Mouse (Mus musculus) 416B (cell line): Measurements from ENCODE around the gene Cnpy4.

Experiments used
- DNase-seq: peaks from one replicate; pipeline ENCODE4 v3.0.0; 2011; ENCODE audit warnings: low read depth

Cnpy4 gene

DNA sequence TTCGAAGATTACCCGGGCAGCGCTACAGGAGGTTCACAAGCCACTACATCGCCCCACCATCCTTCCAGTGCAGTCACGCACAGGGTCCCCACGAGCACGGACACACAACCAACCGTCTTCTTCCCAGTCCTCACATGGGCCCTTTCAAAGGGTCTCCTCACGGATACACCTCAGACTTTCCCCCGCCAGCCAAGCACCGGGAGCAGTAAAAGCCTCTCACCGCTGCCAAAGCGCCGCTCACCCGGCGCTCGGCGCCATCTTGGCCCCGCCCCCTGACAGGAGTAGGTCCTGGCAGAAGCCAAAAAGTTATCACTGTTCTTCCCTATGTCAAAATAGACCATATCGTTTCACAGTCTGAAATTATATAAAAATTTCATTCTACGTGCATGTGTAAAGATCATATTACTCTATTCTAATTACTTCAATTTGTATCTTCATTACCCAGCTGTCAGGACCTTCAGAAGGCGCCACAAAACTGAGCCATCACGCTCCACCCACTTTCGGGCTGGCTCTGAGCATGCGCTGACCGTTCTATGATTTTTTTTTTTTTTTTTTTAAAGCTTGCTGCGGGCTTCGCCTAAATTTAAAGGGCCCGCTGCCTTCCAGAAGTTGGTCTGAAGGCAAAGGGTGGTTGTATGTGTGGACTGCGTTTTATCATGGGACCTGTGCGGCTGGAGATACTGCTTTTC lies at the start of gene Cnpy4, which contains the start of gene Taf6:
TSS of gene Cnpy4 (plus strand) at position 536 of the 689 bp plus-strand sequence.
TSS of gene Taf6 (minus strand) at position 502 of the 689 bp plus-strand sequence.
- peak; percentile 94 for DNase-seq

DNA sequence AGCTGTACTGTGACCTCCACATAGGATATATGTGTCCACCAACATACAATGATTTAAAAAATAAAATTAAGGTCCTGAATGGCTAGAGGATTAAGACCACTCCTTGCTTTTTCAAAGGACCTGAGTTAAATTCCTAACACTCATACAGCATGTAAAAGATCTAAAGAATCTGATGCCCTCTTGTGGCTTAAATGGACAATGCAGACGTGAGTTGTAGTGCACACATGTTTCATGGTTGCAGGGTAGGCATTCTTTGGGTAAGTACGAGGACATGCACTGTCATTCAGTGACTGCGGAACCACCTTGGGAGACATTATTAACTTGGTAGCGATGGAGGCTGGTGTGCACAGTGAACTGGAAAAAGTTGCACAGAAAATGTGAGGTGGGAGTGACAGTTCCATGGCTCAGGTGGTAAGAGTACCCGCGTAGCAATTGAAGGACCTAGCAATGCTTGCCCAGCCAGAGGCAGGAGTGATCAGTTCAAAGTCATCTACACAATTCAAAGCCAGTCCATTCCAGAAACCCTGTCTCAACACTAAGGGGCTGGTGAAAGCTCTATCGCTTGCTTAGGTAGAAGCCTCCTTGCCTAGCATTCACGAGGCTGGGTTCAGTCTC lies 49.2 kb upstream of the Cnpy4 start:
- peak; percentile 84 for DNase-seq

DNA sequence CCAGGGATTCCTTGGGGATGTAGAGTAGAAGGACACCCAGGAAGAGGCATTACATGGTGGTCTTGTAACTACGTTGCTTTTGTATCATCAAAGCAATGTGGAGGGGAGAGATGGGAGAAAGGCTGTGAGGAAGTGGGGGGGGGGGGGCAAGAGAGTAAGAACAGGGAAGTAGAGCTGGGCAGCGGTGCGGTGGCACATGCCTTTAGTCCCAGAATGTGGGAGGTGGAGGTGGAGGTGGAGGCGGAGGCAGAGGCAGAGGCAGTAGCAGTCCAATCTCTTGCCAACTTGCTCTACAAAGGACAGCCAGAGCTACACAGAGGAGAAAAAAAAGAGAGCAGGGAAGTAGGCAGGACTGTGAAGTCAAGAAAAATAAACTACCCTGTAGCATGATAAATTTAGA lies 48.7 kb upstream of the Cnpy4 start:
- peak; percentile 36 for DNase-seq

DNA sequence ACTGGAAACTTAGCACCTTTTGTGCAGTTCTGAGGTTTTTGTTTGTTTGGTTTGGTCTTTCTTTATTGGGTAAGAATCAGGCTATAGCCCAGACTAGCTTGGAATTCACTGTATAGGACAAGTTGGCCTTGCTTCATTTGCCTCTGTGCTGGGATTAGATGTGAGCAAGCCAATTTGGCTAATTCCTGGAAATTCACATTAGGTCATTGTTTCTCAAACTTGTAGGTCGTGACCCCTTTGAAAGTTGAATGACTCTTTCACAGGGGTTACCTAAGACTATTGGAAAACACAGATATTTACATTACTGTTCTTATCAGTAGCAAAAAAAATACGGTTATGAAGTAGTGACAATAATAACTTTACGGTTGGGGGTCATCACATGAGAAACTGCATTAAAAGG lies 32.9 kb upstream of the Cnpy4 start:
- no peak for DNase-seq

DNA sequence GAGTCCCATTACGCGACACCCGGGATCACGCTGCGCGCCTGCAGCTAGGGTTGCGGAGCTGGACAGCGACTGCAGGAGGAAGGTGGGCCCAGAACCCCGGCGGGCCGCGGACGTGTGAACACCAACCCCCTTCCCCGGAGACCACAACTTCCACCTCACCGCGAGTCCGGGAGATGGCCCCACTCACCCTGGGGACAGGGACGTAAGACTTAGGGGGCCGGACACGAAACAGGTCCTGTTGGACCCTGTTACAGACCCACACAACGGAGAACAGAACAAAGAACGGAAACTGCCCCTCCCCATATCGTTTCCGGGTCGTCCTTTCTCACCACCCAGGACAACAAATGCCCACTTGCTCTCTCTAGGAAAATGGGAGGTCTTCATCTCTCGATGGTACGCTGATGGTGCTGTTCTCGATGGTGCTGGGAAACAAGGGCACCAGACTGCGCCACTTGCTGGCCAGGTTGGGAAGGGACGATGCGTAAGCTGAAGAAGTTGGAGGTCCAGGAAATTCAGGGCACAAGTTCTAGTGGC lies 31.8 kb upstream of the Cnpy4 start, which contains the start of gene Zfp113:
TSS of gene Zfp113 (minus strand) at position 302 of the 534 bp plus-strand sequence.
- DNase-seq, result peak; percentile 99

DNA sequence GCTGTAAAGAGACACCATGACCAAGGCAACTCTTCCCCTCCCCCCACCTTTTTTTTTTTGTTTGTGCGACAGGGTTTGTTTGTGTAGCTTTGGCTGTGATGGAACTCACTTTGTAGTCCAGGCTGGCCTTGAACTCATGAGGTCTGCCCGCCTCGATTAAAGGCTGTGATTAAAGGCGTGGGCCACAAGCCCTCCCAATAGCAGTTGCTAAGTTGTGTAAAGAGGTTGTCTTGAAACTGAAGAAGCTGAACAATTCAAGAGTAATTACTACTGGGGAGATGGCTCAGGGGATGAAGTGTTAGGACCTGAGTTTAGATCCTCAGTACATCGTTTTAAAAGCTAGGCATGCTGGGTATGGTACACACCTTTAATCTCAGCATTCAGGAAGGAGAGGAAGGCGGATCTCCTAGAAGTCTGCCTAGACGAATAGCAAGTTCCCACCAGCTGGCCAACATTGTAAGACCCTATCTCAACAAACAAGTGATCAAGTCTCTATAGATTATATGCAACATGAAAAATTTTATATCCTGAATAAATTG lies 27.0 kb upstream of the Cnpy4 start:
- no peak for DNase-seq

DNA sequence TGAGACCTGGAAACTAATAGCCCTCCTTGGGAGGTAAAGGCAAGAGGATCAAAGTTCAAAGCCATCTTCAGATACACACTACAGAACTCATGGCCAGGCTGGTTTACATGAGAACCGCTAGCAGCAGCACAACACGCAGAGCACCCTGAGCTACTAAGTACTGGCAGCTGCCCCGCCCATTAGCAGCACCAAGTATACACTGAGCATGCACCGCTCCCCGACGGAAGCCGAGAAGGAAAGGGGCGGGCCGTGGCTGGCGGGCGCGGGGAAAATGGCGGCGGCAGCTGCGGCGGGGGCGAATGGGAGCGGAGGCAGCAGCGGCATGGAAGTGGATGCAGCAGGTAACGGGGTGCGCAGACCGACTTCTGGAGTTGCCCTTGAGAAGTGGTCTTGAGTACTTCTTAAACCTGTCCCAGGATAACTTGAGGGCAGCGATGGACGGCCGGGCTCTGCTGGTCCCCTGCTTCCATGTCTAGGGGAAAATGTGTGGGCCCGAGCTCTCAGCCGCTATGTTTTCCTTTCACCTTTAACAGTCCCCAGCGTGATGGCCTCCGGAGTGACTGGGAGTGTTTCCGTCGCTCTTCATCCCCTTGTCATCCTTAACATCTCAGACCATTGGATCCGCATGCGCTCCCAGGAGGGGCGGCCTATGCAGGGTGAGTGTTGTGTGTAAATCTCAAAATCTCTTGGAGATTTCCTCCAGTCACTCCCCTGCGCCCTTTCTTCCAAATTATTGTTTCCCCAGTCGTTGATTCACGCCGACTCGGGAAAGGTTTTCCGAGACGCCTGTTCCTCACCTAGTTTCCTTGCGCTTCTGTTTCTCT lies 26.2 kb upstream of the Cnpy4 start, which contains the start of gene Cops6:
TSS of gene Cops6 (plus strand) at position 230 of the 824 bp plus-strand sequence.
- peak; percentile 94 for DNase-seq

DNA sequence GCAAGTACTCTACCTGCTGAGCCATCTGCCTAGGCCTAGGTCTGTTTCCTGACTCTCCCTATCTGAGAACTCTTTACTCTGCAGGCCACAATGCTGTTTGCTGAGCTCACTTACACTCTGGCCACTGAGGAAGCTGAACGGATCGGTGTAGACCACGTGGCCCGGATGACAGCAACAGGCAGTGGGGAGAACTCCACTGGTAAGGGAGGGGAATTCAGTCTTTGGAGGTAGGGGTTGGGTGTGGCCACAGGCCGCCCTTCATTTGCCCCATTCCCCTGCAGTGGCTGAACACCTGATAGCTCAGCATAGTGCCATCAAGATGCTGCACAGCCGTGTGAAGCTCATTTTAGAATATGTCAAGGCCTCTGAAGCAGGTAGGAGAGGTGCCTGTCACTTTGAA lies 24.2 kb upstream of the Cnpy4 start:
- no peak for DNase-seq

DNA sequence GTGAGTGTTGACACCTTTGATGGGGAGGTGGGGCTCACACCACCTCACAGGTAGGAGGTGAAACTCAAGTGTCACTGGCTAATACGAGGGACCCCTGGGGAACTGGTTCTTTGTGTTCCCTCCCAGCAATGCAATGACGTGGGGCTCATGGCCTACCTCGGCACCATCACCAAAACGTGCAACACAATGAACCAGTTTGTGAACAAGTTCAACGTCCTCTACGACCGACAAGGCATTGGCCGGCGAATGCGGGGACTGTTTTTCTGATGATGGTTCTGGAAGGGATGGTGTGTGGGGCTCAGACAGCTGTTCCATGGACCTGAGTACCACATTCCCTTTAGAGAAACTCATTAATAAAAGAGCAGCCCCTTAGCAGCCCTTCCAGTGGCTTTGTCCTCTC lies 23.7 kb upstream of the Cnpy4 start:
- DNase-seq, result no peak

DNA sequence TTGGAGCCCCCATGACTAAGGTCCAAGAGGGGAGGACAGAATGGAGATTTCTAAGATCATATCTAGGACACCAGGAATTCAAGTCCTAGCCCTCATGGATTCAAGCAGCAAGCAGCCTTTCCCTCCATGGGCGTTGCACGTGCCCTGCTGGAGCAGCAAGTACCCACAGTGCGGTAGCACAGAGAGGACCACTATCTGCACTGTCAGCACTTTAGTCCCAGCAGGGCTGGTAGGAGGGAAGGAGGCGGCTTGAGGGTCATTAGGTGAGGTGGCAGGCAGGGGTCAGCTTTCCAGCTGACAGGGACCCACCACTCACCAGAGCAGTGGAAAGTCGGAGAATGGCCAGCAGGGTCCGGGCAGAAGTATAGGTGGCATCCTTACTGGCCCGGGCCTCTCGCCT lies 21.7 kb upstream of the Cnpy4 start:
- no peak for DNase-seq

DNA sequence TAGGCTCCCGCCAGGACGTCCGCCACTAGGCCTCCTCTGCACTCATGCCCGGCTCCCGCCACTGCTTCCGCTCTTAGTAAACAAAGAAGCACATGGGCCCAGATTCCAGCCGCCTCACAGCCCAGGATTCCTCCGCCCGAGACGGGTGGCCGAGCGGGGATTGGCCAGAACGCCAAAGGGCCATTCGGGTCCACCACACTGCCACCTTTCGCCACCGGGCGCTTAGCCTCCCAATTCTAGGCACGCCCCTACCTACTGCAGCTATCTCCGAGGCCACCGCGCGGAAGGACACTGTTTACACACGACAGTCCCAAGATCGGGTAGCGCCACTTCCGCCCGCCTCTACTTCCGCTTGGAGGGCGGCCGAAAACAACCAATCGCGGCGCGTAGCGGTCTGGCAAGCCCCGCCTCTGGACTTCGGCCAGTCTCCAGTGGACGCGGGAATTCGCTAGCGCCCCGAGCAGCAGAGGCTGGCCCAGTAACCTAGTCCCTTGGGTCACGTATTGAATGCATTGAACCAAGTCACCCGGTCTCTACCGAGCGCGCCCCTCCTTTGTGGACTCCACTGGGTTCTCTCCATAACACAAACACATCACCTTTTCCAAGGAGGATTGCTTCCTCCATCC lies 16.2 kb upstream of the Cnpy4 start:
- peak; percentile 99 for DNase-seq

DNA sequence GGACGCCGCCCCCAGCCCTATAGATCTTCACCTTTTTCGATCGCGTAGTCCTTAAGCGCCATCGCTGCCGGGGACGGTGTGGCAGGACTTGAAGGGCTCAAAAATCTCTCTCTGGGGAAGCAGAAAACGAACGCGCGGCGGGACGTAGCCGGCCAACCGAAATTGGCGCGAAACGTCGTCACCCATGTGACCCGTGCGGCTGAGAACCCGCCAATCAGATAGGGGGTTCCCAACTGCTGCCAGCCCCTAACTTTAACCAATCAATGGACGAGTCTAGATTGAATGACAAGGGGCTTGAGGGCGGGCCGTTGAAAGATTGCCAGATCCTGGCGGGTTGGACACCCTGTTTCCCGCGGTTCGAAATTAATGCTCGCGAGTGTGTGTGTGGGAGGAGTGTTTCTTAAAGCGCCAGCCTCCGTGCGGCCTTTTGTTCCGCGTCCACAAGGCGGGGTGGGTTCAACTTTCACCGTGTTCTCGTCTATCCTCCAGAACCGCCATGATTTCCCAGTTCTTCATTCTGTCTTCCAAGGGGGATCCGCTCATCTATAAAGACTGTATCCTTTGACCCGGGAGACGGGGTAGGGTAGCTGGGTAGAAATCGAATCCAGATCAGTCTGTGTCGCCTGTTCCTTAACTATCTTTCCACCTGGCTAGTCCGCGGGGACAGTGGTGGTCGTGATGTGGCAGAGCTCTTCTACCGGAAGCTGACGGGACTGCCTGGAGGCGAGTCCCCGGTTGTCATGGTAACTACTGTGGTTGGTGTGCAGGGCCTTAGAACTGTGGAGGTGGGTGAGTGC lies 15.4 kb upstream of the Cnpy4 start, which contains the start of the genes Ap4m1 and Mcm7:
TSS of gene Ap4m1 (plus strand) at position 308 of the 797 bp plus-strand sequence.
TSS of gene Mcm7 (minus strand) at position 728 of the 797 bp plus-strand sequence.
- DNase-seq, result peak; percentile 99

DNA sequence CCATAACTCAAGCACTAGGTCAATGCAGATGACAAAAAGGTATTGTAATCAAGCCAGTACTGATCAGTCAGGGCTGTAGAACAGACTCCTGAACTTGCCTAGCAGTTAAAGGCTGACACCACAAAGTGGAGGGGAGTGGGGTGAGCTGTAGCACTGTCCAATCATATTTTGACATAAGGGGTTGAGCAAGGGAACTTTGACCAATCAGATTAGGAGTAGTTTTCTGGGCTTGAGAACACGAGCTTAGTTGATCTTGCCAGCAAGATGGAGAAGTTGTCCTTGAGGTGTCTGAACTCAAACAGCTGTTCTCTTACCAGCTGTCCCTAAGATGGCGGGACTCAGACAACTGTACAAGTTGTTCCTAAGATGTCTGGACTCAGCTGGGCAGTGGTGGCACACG lies 14.1 kb upstream of the Cnpy4 start:
- peak; percentile 90 for DNase-seq

DNA sequence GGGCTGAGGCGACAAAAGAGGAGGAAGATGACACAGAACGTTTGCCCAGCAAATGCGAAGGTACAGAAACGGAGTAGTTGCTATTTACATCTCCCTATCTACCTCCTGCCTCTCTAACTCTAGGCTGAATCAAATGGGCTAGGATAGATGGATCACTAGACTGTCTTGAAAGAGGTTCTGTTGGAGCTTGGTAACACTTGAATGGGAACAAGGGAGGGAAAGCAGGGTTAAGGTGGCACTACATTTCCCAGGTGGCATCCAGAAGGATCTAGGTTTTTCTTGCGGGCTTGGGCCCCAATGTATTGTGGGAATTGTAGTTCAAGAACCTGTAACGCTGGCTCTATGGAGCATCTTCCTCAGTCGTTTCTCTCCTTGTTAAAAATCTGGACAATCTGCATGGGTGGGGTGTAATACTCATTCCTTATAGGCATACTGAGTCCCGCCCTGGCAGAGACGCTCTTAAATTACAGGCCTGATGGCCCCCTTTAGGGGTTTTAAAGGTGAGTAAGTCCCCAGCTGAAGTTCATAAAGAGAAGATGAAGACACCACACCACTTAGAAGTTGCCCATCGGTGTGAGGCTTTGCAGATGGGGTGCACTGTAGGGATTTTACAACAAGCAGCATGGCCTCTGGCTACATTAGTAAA lies 499 bp downstream of the Cnpy4 start:
- peak; percentile 92 for DNase-seq

DNA sequence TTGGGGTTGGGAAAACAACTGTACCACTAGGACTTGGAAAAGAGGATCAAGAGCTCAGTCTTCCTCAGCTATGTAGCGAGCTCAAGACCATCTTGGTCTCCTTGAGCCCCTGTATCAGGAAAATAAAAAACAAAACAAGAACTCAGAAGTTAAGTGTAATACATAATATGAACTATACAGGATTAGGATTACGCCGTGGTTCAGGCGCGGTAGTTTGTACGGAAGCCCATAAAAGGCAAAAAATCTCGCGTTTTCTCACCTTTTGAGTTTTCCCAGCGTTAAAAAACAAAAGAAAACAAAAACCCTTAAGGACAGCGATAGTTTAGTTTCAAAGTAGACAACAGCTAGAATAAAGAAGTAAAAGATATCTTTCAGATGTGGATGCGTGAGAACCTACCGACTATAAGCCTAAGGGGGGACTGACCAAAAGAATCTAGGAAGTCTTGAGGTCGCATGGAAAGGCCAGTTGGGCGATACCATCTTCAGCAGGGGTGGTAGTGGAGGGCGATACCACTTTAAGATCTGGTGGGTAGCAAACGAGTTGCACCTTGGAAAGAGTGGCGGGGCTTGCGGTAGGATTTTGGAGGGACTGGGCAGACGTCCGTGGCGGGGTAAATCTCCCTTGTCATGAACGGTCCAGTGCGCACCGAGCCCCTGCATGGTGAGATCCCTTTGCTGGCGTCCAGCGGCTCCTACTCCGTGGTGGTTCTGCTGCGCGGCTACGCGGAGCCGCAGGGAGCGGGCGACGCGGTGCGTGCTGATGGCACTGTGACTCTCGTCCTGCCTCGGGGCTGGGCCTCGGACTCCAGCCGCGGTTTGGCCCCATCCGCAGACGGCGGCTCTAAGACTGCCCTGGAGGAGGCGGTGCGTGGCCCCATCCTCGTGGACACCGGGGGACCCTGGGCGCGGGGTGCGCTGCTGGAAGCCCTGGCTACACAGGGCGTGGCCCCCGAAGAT lies 6.8 kb downstream of the Cnpy4 start, which contains the start of gene Mblac1:
TSS of gene Mblac1 (plus strand) at position 544 of the 957 bp plus-strand sequence.
- peak; percentile 97 for DNase-seq

DNA sequence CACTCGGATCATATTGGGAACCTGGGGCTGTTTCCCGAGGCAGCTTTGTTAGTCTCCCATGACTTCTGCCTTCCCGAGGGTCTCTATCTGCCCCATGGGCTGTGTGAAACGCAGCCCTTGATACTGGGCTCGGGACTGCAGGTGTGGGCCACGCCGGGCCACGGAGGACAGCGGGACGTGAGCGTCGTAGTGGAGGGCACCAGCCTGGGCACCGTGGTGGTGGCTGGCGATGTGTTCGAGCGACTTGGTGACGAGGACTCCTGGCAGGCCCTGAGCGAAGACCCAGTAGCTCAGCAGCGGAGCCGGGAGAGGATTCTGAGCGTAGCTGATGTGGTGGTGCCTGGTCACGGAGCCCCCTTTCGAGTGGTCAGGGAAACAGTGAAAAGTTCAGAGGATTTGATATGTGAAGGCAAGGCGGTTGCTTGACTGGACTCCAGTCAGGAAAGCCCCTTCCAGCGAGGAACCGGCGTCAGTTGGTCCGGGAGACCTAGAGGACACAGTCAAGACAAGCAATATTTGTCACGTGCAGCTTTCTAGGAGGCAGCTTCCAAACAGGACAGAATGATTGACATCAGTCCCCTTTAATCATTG lies 7.6 kb downstream of the Cnpy4 start:
- peak; percentile 71 for DNase-seq

DNA sequence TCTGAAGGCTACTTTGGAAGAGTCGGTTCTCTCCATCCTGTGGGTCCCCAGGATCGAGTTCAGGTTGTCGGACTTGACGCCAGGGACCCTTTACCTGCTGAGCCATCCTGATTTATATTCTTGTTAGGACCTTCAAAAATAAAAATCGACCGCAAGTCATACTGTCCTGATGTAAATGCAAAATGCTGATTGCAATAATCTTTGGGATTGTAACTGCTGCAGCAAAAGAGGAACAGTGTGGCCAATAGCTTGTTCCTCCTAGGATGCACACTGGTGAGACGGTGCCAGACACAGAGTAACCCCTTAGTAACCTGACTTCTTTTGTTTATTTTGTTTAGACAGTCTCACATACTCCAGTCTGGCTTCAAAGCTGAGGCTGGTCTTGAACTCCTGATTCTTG lies 8.2 kb downstream of the Cnpy4 start:
- DNase-seq, result peak; percentile 61

DNA sequence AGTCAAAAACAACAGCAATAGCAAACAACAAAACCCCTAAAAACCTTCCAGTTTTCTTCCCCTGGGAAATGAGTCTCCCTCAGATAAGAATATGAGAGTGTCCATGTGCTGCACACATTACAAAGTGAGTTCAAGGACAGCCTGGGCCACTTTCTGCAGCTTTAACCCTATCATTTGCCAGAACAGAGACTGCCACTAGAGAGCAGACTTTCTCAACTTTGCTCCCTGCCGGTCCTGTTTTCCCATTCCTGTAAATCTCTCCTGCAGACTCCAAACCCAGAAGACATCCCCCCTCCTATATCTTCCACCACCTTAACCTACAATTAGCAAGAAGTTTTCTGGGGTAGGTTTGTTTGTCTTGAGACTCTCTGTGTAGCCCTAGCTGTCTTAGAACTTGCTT lies 12.3 kb downstream of the Cnpy4 start:
- peak; percentile 53 for DNase-seq
